Mouse (Mus musculus) small intestine, adult 2 months (tissue): ENCODE measurements around the gene Il1a. TPM values are rescaled to one million over a fixed set of nuclear protein-coding genes. Genes with fewer than 3 reads are reported as not detected.

Experiments
- H3K27ac ChIP-seq: fragments of 200-500 bp; 2 replicates; pipeline ENCODE4 v1.5.1; 2012; ENCODE audit warnings: low read depth, low read length, control low read depth, inconsistent platforms; ENCODE audit not compliant: insufficient read depth
- H3K27me3 ChIP-seq: fragments of 200-500 bp; 2 replicates; pipeline ENCODE4 v1.6.1; 2012; ENCODE audit warnings: mild to moderate bottlenecking, moderate library complexity, low read length, inconsistent platforms; ENCODE audit not compliant: control insufficient read depth, insufficient read depth
- H3K36me3 ChIP-seq: fragments of 200-500 bp; 2 replicates; pipeline ENCODE4 v1.6.1; 2012; ENCODE audit warnings: mild to moderate bottlenecking, low read length, control low read depth, inconsistent platforms; ENCODE audit not compliant: control insufficient read depth, insufficient read depth
- H3K4me1 ChIP-seq: fragments of 200-500 bp; 2 replicates; pipeline ENCODE4 v1.6.1; 2012; ENCODE audit warnings: low read length, inconsistent platforms, mixed read lengths; ENCODE audit not compliant: control insufficient read depth, insufficient read depth, insufficient read length
- H3K4me3 ChIP-seq: fragments of 200-500 bp; 2 replicates; pipeline ENCODE4 v1.5.1; 2012; ENCODE audit warnings: low read depth, mild to moderate bottlenecking, control low read depth, inconsistent platforms, low read length, moderate library complexity
- CTCF ChIP-seq: fragments of 200-500 bp; IDR thresholded peaks from 2 replicates; pipeline ENCODE4 v1.5.1; 2012; ENCODE audit warnings: low read depth, mild to moderate bottlenecking, control low read depth, inconsistent platforms, low read length, moderate library complexity, mixed read lengths; ENCODE audit not compliant: insufficient replicate concordance, insufficient read length; ENCODE audit errors: extremely low read depth
- POLR2A ChIP-seq: fragments of 200-500 bp; IDR thresholded peaks from 2 replicates; pipeline ENCODE4 v1.6.1; 2012; ENCODE audit warnings: low read depth, mild to moderate bottlenecking, control low read depth, inconsistent platforms, low read length, moderate library complexity
- WGBS: fragments of 180-500 bp; shearing (Covaris S2); methylation state at CpG from one replicate; pipeline ENCODE4 v1.1.7; 2018; 5-methylcytosine and 5-hydroxymethylcytosine counted together
- polyA plus RNA-seq: library from polyadenylated mRNA; depleted of rRNA; stranded (reverse); fragments of >200 nt; gene quantifications from 2 replicates; pipeline ENCODE4 v1.2.3, GENCODE M21; 2012

The Il1a gene
- polyA plus RNA-seq, 1 experiment, result 0.19 TPM

- 35% methylated on average over 5 of the region's 5 CpGs for WGBS
- no peak overlapping the region for H3K27ac ChIP-seq
- H3K36me3 ChIP-seq, result no peaks in the 10 kb centered on the region
- no peaks in the 10 kb centered on the region for H3K27me3 ChIP-seq
- no peak overlapping the region for H3K4me3 ChIP-seq
- H3K4me1 ChIP-seq, result no peaks in the 10 kb centered on the region
- TF ChIP-seq CTCF, result no peak
- no peak for TF ChIP-seq POLR2A
These were observed 13.7 kb downstream of the Il1a start for GRCm38 (mm10) chr2:129296086-129296485.

- H3K36me3 ChIP-seq, result no peaks in the 10 kb centered on the region
- 96% methylated on average over 5 of the region's 5 CpGs for WGBS
- TF ChIP-seq CTCF (no peak), POLR2A (no peak)
- no peaks in the 10 kb centered on the region for H3K27me3 ChIP-seq
- H3K4me1 ChIP-seq, result no peaks in the 10 kb centered on the region
- H3K4me3 ChIP-seq, result no peak overlapping the region
- no peak overlapping the region for H3K27ac ChIP-seq
These were observed 14.7 kb downstream of the Il1a start for GRCm38 (mm10) chr2:129295075-129295474.

- Histone ChIP-seq H3K4me1 (no peaks in the 10 kb centered on the region), H3K27ac (no peak overlapping the region), H3K36me3 (peaks cover 31% of the 10 kb centered on the region), H3K4me3 (no peak overlapping the region), H3K27me3 (no peaks in the 10 kb centered on the region)
- 92% methylated on average over 5 of the region's 5 CpGs for WGBS
- TF ChIP-seq POLR2A, result no peak
- no peak for TF ChIP-seq CTCF
These were observed 35.9 kb downstream of the Il1a start for GRCm38 (mm10) chr2:129273823-129274222.

DNA sequence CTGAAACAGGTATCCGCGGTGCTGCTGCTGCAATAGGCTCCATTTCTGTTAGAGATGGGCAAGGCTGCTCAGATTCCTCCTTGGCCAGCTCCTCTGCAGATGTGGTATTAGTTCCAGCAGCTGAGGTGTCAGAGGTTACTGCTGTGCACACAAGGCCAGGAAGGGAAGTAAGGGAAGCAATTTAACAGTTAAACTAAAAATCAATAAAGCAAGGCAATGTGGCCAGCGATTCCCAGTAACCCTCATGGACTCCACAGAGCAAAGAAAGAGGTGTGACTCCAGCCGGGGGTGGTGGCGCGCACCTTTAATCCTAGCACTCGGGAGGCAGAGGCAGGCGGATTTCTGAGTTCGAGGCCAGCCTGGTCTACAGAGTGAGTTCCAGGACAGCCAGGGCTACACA lies 39.2 kb downstream of the Il1a start:
- TF ChIP-seq CTCF (no peak), POLR2A (no peak)
- Histone ChIP-seq H3K4me3 (no peak overlapping the region), H3K27ac (no peak overlapping the region), H3K36me3 (peaks cover 25% of the 10 kb centered on the region), H3K27me3 (no peaks in the 10 kb centered on the region), H3K4me1 (no peaks in the 10 kb centered on the region)
- WGBS, result 72% methylated on average over 9 of the region's 9 CpGs

DNA sequence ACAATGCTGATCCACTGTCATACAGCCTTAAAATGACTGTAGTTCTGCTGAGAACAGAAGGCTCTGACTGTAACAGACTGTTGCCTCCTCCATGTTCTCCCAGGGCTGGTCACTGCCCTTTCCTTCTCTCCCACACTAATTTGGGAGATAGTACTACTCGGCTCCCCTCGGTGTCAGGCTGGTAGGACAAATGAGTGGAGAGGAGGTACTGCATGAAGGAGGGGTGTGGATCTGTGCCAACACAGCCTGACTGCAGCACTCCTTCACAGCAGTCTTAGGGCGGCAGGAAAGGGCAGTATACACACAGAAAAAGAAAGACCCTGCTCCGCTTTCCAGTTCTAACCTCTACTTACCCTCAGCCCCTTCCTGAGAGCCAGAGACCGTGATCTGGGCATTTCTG lies 39.8 kb downstream of the Il1a start:
- Histone ChIP-seq H3K4me1 (no peaks in the 10 kb centered on the region), H3K4me3 (no peak overlapping the region), H3K36me3 (peaks cover 22% of the 10 kb centered on the region), H3K27ac (no peak overlapping the region), H3K27me3 (no peaks in the 10 kb centered on the region)
- WGBS, result 85% methylated on average over 5 of the region's 5 CpGs
- no peak for TF ChIP-seq CTCF
- no peak for TF ChIP-seq POLR2A

GRCm38 (mm10) chr2:129269161-129269643 lies 40.6 kb downstream of the Il1a start:
- Histone ChIP-seq H3K27ac (no peak overlapping the region), H3K4me3 (no peak overlapping the region), H3K27me3 (no peaks in the 10 kb centered on the region), H3K36me3 (peaks cover 20% of the 10 kb centered on the region), H3K4me1 (no peaks in the 10 kb centered on the region)
- no peak for TF ChIP-seq POLR2A
- no peak for TF ChIP-seq CTCF
- WGBS, result 91% methylated on average over 12 of the region's 12 CpGs

DNA sequence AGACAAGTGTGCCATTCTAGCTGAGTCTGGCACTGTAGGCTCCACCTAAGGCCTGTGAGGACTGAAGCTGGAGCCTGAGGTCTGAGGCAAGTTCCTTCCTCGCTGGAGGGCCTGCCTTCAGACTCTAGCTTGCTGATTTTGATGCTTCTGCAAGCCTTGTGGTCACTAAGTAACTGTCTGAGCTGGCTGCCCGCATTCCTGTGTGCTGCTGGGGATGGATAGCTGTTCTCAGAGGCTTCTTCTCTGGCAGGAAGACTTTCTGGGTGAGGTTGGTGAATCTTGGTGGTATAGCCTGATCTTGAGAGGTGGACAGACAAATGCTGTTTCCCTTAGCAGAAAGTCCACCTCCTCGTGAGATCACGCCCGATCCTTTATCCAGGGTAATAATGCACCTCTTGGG lies 42.0 kb downstream of the Il1a start:
- TF ChIP-seq POLR2A (no peak), CTCF (no peak)
- Histone ChIP-seq H3K36me3 (peaks cover 12% of the 10 kb centered on the region), H3K4me3 (no peak overlapping the region), H3K27me3 (no peaks in the 10 kb centered on the region), H3K27ac (no peak overlapping the region), H3K4me1 (no peaks in the 10 kb centered on the region)
- 95% methylated on average over 5 of the region's 5 CpGs for WGBS
